Mouse (Mus musculus) CD8-positive naive resting alpha-beta T cell, adult 2 months (primary cell): ENCODE measurements around the gene Smad1.
A peak's percentile ranks its signal among the peaks of the same experiment; 100 is the strongest.
"Not testable (repeated sequence)": the region's sequence is repeated elsewhere in the genome, so short reads cannot be mapped to it uniquely, and the experiment has no call there.

Source experiments
- DNase-seq, 2 experiments: peaks; one replicate each; pipeline ENCODE4 v3.0.0; 2022; ENCODE audit warnings: low read depth in 2 of 2, low spot score in 2 of 2

The Smad1 gene

GRCm38 (mm10) chr8:79398994-79399650 lies at the start of gene Smad1:
Smad1 (minus strand) TSS chr8:79399518.
- DNase-seq = peak; percentile 73 to 75

- no peak for DNase-seq
Observed at GRCm38 (mm10) chr8:79447260-79447853, 48.0 kb upstream of the Smad1 start.

DNA sequence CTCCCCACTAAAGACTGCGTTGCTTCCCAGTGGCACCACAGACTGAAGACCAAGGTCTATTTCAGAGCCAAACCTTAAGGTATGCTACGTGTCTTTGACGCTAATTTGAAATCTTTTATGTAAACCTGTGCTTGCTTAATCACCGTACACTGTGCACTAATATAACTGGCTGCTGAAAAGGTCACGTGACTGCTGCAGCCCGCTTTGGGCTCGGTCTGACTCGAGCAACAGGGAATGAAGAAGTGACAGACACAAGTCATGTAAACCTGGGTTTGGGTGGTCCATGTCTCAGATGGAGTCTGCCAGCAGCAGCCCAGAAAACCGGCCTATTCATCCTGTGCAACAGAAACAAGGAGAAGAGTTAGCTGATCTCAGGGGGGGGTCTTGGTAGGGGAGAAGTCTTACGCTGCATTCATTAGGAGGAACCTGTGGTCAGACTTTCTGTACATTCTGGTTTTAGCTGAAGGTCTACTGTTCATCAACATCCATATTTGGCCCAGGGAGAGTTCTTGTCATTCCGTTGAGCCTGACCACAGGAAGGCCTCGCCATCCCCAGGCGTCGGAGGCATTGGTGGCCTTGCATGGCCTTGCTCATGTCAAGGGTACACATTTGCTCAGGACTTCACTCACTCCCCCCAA lies 44.3 kb upstream of the Smad1 start:
- no peak for DNase-seq

GRCm38 (mm10) chr8:79433953-79434500 lies 34.7 kb upstream of the Smad1 start:
- no peak for DNase-seq

DNA sequence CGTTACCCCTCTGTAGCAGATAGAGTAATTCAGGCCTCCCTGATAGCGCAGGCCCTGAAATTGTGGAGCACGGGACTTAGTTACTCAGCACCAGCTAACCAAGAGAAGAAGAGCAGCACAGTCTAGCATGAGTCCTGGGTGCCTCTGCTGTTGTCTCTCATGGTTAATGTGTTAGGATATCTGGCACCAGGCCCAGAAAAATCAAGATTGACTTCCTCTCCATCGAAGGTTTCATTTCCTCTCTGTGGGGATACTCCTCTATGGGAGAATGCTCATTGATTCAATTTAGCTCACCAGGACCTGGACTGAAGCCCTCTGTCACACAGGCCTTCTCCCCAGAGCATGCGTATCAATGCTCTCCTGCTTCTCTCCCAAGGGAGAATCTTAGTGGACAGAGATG lies 15.6 kb upstream of the Smad1 start:
- DNase-seq = no peak

DNA sequence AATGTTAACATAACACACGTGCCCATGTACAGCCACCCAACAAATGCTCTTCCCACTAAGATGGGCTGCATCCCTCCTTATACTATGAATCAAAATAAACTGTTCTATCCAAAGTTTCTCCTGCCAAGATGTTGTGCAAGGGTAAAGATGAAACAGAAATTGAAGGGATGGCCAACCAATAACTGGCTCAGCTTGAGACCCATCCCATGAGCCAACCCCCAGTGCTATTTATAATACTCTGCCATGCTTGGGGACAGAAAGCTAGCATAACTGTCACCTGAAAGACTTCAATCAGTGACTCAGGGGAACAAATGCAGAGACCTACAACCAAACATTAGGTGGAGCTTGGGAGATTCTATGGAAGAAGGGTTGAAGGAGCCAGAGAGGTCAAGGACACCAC lies 11.2 kb upstream of the Smad1 start:
- DNase-seq = no peak

DNA sequence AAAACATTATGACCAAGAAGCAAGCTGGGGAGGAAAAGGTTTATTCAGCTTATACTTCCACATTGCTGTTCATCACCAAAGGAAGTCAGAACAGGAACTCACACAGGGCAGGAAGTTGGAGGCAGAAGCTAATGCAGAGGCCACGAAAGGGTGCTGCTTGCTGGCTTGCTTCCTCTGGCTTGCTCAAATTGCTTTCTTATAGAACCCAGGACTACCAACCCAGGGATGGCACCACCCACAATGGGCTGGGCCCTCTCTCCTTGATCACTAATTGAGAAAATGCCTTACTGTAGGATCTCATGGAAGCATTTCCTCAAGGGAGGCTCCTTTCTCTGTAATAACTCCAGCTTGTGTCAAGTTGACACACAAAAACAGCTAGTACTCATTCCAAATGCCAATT lies 8.0 kb upstream of the Smad1 start:
- not testable (repeated sequence) for DNase-seq

DNA sequence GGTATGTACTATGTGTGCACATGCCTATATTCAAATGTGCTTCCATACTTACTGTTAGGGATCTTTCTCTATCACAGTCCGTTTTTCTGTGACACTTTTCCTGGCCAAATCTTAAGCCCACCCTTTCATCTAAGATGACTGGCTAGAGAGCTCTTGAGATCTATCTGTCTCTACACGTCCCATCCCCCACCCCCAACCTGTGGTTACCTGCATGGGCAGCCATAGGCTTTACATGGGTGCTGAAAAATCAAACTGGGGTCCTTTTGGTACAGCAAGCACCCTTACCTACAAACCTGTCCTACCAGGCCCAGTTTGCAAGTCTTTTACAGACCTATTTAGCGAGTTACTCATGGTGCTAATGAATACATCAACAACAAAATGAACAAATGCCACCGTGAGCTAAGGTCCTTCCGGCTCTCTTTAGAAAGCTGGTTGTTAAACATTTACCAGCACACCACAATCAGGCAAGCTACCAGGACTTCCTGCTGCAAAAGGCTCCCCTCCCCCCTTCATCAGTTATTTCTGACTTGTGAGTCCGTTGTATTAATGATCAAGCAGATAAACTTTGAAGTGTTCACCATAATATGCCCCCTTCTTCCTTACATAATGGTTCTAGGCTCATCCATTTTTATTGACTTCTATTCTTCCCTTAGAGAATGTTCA lies 5.7 kb upstream of the Smad1 start:
- DNase-seq = no peak

DNA sequence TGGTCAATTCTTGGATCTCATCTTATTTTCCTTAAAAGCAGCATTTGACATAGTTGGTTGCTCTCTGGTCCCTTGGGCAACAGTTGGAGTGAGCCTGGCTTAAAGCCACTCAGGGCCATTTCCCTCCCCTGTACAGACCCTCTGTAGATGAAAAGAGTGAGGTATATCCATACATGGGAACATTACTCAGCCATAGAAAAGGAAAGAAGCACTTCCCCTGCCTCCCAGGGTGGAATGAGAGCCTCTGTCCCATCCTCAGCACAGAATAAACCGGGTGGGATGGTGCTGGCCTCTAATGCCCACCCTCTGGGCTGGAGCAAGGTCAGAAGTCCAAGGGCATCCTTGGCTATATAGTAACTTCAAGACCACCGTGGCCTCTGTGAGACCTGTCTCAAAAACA lies 1.4 kb upstream of the Smad1 start:
- DNase-seq = no peak

GRCm38 (mm10) chr8:79398251-79398981 lies 902 bp downstream of the Smad1 start:
- peak in 1 of 2 experiments; percentile 24 for DNase-seq

GRCm38 (mm10) chr8:79397705-79398250 lies 1.5 kb downstream of the Smad1 start:
- DNase-seq = peak in 1 of 2 experiments; percentile 6

- DNase-seq = no peak
Observed at GRCm38 (mm10) chr8:79396911-79397310, 2.4 kb downstream of the Smad1 start.

DNA sequence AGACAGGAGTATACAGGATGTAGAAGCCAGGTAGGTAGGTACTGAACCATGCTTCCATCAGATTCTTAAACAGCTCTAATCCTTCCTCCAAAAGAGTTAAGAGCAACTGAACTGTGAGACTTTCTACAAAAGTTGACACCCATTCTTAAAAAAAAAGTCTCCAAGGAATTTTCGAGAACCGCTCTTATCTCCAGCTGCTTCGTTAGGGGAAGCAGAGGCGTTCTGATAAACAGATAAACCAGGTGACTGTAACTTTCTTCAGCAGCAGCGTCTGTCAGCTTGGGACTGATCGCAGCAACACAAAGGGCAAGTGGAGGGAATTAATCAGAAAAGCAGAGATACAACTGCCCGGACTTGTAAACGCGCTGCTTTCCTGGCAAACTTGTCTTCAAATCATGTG lies 5.3 kb downstream of the Smad1 start:
- DNase-seq = no peak

GRCm38 (mm10) chr8:79393215-79393614 lies 6.1 kb downstream of the Smad1 start:
- DNase-seq = no peak

- no peak for DNase-seq
Observed at GRCm38 (mm10) chr8:79392649-79393048, 6.7 kb downstream of the Smad1 start.

- DNase-seq = no peak
Observed at GRCm38 (mm10) chr8:79391454-79391853, 7.9 kb downstream of the Smad1 start.

DNA sequence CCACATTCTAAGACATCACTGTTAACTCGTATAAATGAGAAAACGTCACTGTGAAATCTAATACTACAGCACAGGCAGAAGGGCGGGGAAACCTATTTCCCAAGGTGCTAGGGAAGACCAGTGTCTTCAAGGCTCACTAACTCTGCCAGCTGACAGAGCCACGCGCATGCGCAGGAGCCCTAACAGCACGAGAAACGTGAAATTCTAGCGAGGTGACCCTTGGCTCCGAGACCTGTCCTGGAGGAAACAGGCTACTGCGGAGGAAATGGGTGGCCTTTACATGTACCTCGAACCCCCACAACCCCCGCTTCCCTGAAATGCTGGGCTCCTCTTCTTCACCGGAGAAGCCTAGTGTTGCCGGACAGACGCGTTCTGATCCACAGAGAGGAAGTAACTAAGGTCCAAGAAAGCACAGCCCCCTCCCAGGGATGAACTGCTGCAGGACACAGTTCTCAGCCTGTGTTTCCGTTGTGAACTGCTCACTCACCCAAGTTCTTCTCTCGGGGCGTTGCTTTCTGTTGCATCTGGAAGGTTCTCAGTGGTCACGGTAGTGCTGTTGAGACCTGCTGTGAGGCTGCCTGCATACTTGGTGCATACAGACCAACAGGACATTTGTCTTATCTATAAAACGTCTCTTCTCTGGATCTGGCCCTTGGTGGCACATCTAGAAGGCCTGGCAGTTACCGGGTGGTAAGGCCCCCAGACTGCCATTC lies 10.1 kb downstream of the Smad1 start:
- DNase-seq = no peak

- DNase-seq = no peak
Observed at GRCm38 (mm10) chr8:79386831-79387230, 12.5 kb downstream of the Smad1 start.

DNA sequence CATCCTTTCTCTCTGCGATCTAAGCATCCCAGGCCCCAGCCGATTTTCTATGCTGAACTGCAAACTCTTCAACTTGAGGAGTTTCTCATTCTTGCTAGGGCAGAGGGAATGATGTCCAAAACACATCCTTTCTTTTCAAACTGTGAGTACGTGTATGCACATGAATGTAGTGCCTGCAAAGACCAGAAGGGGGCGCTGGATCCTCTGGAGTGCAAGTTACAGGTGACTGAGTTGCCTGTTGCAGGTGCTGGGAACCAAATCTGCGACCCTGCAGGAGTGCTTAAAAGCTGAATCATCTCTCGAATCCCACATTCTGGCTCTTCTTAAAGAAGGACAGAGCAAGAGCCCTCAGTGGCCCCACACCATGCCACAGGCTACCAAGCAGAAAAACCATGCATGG lies 13.0 kb downstream of the Smad1 start:
- DNase-seq = no peak
